Mouse (Mus musculus): ENCODE results near the gene Dusp1. TPM values are rescaled to one million over a fixed set of nuclear protein-coding genes. Genes with fewer than 3 reads are reported as not detected.

The Dusp1 gene
- polyA plus RNA-seq, 1 experiment from 2014 or later: 465 TPM

DNA sequence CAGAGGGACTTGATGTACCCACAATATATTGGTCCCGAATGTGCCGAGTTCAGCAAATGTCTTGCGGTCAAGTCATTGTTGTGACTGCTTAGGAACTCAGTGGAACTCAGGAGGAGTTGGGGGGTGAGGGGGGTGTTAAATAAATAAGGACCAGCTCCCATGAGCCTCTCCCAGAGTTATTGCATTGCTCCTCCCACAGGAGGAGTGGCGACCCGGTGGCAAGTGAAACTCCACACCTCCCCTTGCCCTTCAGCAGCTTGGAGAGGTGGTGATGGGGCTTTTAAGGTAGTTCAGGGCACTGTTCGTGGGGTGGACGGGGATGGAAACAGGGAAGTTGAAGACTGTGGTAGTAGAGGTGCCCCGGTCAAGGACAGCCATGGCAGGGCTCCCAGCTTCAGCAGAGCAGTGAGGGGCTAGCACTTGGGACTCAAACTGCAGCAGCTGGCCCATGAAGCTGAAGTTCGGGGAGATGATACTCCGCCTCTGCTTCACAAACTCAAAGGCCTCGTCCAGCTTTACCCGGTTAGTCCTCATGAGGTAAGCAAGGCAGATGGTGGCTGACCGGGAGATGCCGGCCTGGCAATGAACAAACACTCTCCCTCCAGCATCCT lies 55.8 kb downstream of the Dusp1 start:
- no peaks in the 10 kb centered on the region for H3K27me3 ChIP-seq
- ChIA-PET POLR2A (interaction anchor here (0.5 to 7.6 kb wide), 17 partner anchors 14 to 209 kb away, joined by 3 to 58 read pairs (median 7); partner anchors contain the start of gene Crebrf), CTCF (interaction anchor here (1.0 to 1.5 kb wide), 3 partner anchors 29 to 81 kb away, joined by 3 read pairs; no protein-coding TSS in a partner anchor)
- ATAC-seq: no peak
- in situ Hi-C loops (cut with MboI; ENCODE audit: low pct_unique_long_range_greater_than_20kb): loop anchor here (5.0 kb wide), 3 partner anchors 39 to 131 kb away; partner anchors contain the start of genes Dusp1 and Ergic1
- no peak for DNase-seq (ENCODE audit: low read depth, low spot score)
- no peak for TF ChIP-seq CTCF (IDR thresholded peaks at IDR 0.05)

GRCm38 (mm10) chr17:26505181-26505581 lies 56.7 kb downstream of the Dusp1 start:
- in situ Hi-C loops (cut with MboI; ENCODE audit: low pct_unique_long_range_greater_than_20kb): loop anchor here (5.0 kb wide), 3 partner anchors 38 to 132 kb away; partner anchors contain the start of genes Dusp1 and Ergic1
- ATAC-seq: peak; percentile 1
- DNase-seq (ENCODE audit: low read depth, low spot score): no peak
- no peaks in the 10 kb centered on the region for H3K27me3 ChIP-seq
- TF ChIP-seq CTCF (IDR thresholded peaks at IDR 0.05): no peak
- ChIA-PET CTCF (interaction anchor here (1.0 kb wide), 1 partner anchor 35 kb away, joined by 3 read pairs; no protein-coding TSS in a partner anchor), POLR2A (interaction anchor here (0.9 to 7.6 kb wide), 5 partner anchors 16 to 210 kb away, joined by 3 to 58 read pairs (median 4); partner anchors contain the start of gene Crebrf)

GRCm38 (mm10) chr17:26503981-26504671 lies 57.8 kb downstream of the Dusp1 start:
- POLR2A ChIA-PET: interaction anchor here (0.7 to 7.6 kb wide), 6 partner anchors 10 to 189 kb away, joined by 3 to 58 read pairs (median 4); no protein-coding TSS in a partner anchor
- no peaks in the 10 kb centered on the region for H3K27me3 ChIP-seq
- CTCF ChIA-PET: interaction anchor here (1.1 to 1.5 kb wide), 2 partner anchors 84 to 133 kb away, joined by 3 read pairs; no protein-coding TSS in a partner anchor
- ATAC-seq (peak; percentile 0), DNase-seq (ENCODE audit: low read depth, low spot score) (no peak)
- in situ Hi-C loops (cut with MboI; ENCODE audit: low pct_unique_long_range_greater_than_20kb): no loop called here
- TF ChIP-seq CTCF (IDR thresholded peaks at IDR 0.05): no peak

DNA sequence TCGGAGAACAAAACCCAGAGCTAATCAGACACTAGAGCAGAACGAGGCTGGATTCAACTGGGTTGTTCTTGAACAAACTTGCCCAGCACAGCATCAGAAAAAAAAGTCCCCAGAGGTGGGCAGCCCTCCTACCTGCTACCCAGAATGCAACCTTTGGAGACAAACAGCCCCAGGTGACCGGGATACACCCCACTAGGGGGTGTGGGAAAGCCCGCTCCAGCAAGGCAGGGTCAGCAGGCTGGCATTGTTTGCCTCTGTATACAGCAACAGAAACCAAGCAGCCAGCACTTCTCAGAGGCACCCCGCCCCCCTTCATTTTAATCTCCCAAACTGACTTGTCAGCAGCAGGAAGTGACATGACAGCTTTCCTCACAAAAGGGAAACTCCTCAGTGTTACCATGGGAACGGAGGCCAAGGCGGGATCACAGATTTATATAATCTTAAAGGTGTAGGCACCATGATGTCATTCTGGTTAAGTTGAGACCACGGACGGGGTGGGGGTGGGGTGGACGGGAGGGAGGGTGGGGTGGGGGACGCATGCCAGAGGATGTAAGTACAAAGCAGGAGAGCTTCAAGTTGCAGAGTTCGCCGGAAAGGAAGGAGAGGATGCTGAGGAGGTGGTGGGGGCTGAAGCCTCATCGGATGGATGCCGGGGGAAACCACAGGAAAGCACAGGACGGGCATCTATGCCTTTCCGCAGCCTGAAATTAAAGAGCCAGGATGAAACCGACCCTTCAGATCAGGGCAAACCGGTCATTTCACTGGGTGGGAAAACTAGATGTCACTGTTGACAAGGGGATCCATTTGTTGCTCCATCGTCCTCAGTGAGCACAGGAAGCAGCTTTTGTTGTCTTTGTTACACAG lies 58.9 kb downstream of the Dusp1 start:
- in situ Hi-C loops (cut with MboI; ENCODE audit: low pct_unique_long_range_greater_than_20kb): no loop called here
- DNase-seq (ENCODE audit: low read depth, low spot score): no peak
- no peaks in the 10 kb centered on the region for H3K27me3 ChIP-seq
- CTCF ChIA-PET: interaction anchor here (0.9 to 1.5 kb wide), 3 partner anchors 85 to 134 kb away, joined by 3 read pairs; no protein-coding TSS in a partner anchor
- ATAC-seq: peak; percentile 3
- TF ChIP-seq CTCF (IDR thresholded peaks at IDR 0.05): no peak
- POLR2A ChIA-PET: interaction anchor here (0.6 to 7.6 kb wide), 6 partner anchors 35 to 1123 kb away, joined by 3 to 58 read pairs (median 4); no protein-coding TSS in a partner anchor

DNA sequence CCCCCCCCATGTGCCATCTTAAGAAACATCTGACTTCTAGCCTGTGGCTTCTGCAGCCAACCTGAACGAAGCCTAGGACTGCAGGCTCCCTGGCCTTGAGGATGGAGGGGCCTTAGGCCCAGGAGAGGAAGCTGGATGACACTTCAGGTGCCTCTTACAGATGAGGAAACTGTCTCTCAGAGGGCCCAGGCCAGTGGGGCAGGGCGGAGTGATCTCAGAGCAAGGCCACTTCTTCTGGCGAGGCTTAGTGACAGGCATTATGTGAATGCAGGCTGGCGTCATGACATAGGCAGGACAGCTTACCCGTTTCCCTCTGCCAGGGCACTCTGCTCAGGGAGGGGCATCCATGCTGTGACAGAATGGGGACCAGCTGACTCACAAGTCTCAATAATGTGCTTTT lies 60.1 kb downstream of the Dusp1 start:
- in situ Hi-C loops (cut with MboI; ENCODE audit: low pct_unique_long_range_greater_than_20kb): no loop called here
- POLR2A ChIA-PET: interaction anchor here (0.6 kb wide), 1 partner anchor 131 kb away, joined by 3 read pairs; no protein-coding TSS in a partner anchor
- no peak for DNase-seq (ENCODE audit: low read depth, low spot score)
- ATAC-seq: no peak
- TF ChIP-seq CTCF (IDR thresholded peaks at IDR 0.05): no peak
- CTCF ChIA-PET: no interaction called here
- H3K27me3 ChIP-seq: no peaks in the 10 kb centered on the region

- in situ Hi-C loops (cut with MboI; ENCODE audit: low pct_unique_long_range_greater_than_20kb): no loop called here
- ChIA-PET CTCF (interaction anchor here (1.4 to 1.8 kb wide), 2 partner anchors 10 to 36 kb away, joined by 3 to 4 read pairs; no protein-coding TSS in a partner anchor), POLR2A (no interaction called here)
- H3K27me3 ChIP-seq: no peaks in the 10 kb centered on the region
- DNase-seq (ENCODE audit: low read depth, low spot score): no peak
- no peak for TF ChIP-seq CTCF (IDR thresholded peaks at IDR 0.05)
- ATAC-seq: no peak
Observed at GRCm38 (mm10) chr17:26498626-26499025, 63.3 kb downstream of the Dusp1 start.

DNA sequence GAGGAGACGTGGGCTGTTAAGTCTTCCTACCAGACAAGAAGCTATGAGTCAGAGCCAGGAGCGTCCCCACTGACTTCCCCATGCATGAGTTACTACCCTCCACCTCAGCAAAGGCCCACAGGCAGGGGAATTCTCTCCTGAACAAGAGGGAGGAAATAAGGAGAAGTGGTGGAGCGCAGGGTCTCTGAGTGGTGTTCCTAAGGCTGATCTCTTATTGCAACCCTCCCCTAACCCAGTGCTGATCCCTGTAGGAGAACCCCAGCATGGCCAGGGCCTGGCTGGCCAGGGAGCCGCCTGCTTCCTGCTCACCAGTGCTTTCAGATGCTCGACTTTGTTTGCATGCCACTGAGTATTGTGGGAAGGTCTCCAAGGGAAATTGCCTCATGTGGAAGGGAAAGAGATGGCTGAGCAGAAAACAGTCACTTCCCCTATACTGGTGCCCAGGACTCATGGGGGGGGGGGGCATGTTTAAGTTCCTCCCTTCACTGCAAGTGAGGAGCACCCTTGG lies 64.5 kb downstream of the Dusp1 start:
- ChIA-PET CTCF (interaction anchor here (1.1 to 1.8 kb wide), 2 partner anchors 9 to 23 kb away, joined by 3 to 4 read pairs; no protein-coding TSS in a partner anchor), POLR2A (no interaction called here)
- no peaks in the 10 kb centered on the region for H3K27me3 ChIP-seq
- DNase-seq (ENCODE audit: low read depth, low spot score): no peak
- ATAC-seq: no peak
- no peak for TF ChIP-seq CTCF (IDR thresholded peaks at IDR 0.05)
- in situ Hi-C loops (cut with MboI; ENCODE audit: low pct_unique_long_range_greater_than_20kb): no loop called here

GRCm38 (mm10) chr17:26494642-26495468 lies 67.1 kb downstream of the Dusp1 start:
- DNase-seq (ENCODE audit: low read depth, low spot score) (no peak), ATAC-seq (no peak)
- ChIA-PET POLR2A (no interaction called here), CTCF (interaction anchor here (0.9 kb wide), 1 partner anchor 17 kb away, joined by 3 read pairs; no protein-coding TSS in a partner anchor)
- TF ChIP-seq CTCF (IDR thresholded peaks at IDR 0.05): no peak
- no peaks in the 10 kb centered on the region for H3K27me3 ChIP-seq
- in situ Hi-C loops (cut with MboI; ENCODE audit: low pct_unique_long_range_greater_than_20kb): no loop called here

DNA sequence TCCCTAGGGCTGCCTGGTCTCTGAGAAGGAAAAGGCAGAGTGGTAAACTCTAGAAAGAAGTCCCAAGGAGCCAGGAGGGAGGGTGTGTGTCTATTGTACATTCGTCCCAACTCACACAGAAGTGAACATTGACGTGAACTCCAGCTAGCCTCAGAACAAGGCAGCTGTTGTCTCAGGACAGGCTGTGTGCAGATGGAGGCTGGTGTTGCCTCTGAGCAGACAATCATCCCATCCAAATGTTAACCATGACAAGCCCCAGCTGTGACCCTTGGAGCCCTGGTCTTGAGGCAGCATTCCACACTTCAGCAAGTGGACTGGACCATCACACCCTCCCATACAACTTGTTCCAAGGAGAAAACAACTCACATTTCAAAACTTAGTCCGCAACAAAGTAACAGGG lies 69.7 kb downstream of the Dusp1 start:
- H3K27me3 ChIP-seq: no peaks in the 10 kb centered on the region
- in situ Hi-C loops (cut with MboI; ENCODE audit: low pct_unique_long_range_greater_than_20kb): no loop called here
- TF ChIP-seq CTCF (IDR thresholded peaks at IDR 0.05): no peak
- ATAC-seq (no peak), DNase-seq (ENCODE audit: low read depth, low spot score) (no peak)
- CTCF ChIA-PET: interaction anchor here (1.4 to 1.8 kb wide), 2 partner anchors 18 to 25 kb away, joined by 3 read pairs; no protein-coding TSS in a partner anchor
- POLR2A ChIA-PET: no interaction called here

Data from Patski (cell line).